Mouse (Mus musculus) urinary bladder, postnatal 36 days (tissue): ENCODE measurements around the gene Gpc6.

Source experiments
- DNase-seq, 2 experiments: peaks; one replicate each; pipeline ENCODE4 v3.0.0; 2022; ENCODE audit warnings: low spot score in 2 of 2, mixed read lengths in 1 of 2

Gene Gpc6

DNA sequence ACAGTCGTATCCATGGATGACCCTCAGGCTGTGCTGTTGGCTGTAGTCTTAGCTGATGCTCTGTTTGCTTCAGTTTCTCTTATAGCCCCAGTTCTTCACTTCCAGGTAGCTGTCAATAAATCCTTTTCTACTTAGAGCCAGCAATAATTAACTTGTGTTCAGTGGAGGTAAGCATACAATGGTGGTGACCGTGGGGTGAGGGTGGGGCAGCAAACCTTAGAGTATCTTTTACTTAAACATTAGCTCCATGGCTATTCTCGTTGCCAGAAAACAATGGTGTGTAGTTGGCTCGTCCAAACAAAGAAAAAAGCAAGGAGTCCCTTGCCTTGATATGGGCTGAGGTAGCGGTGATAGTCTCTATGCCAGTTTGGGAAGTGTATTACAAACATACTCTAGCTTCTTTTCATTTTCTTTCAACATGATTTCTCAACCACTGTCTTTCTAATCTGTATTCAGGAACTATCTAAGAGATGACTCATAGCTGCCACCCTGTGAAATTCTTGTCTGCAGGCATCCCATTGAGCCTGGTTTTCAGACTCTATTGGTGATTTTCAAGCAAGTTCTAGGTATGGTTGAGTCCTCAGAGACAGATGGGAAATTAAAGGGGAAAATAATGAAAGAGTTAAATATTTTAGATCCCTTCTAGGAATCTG lies 22.9 kb downstream of the Gpc6 start:
- DNase-seq = no peak

DNA sequence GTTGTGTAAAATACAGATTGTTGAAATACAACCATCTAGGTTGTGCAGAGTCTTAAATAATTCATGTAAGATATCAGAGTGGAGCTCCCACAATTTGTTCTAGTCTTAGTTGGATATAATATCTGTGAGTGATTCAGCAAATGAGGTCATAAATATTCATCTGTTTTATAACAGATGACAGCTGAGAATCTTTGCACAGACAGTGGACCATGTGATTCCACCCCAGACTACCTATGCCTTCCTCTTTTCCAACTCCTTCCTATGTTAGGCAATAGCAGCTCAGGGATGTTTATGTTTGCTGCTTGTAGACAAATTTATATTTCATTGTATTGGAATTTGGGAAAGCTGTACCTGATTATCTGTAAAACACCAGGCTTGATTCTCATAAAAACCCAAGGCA lies 32.0 kb downstream of the Gpc6 start:
- DNase-seq = no peak

DNA sequence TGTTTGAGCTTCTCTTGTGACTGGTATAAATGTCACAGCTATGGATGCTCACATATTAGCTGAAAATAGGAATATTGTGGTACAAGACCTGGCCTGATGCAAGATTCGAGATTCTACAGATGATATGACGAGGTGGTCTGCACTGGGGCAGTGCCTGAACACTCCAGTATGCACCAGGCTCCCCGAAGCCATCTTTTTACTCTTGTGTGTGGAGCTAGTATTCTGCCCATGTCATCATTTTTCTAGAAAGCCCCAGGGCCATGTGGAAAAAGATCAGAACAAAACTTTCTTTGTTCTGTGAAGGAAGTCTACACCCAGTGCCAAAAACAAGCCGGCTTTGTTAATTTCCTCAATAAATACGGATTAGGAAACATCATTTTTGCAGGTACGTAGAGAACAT lies 39.7 kb downstream of the Gpc6 start:
- DNase-seq = no peak

DNA sequence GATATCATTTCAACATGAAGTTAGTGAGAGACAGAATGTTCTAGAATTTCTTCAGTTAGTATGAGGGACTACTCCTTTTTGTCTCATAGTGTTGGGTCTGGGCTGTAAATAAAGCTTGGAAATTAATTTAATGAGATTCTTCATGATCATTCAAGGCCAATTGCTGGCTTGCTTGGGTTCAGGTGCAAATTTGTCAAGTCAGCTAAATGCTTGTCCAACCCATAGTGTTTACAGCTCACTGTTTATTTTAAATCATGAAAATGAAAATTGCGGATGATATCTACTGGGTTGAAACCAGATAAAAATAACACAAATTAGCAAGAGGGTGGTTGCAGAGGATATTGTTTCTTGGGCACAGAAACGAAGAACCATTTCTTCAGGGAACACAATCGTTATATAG lies 49.6 kb downstream of the Gpc6 start:
- DNase-seq = no peak

DNA sequence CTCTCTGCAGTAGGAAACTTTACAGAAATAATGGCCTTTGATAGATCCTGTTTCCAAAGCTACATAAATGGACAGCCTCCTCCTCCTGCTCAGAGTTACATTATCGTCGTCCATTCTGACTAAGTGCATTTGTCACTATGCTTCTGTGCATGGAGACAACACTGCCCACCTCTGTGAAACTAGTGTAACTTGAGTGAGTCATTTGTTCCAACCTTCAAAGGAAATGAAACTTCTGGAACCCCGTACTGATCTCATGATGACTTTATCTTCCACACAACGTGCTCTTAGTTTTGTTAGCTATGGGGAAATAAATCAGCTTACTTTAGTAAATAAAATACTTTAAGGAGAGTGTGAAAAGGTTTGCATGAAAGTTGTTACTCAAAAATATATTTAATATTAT lies 50.1 kb downstream of the Gpc6 start:
- no peak for DNase-seq

DNA sequence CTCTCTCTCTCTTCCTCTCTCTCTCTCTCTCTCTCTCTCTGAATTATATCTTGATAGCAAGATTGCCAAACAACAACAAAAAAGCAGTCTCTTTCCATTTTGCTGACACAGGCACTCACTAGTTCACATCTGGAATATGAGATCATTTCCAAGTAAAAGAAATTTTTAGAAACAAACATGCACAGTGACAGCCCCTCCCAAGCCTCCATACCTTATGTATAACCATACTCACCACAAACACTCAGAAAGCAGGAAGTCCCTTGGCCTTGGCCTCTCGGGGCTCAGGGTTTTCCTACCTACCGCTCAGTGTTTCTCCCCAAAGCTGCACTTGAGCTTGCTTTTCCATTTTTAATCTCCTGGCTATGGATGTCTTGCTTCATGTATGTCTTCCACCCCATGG lies 52.1 kb downstream of the Gpc6 start:
- no peak for DNase-seq

DNA sequence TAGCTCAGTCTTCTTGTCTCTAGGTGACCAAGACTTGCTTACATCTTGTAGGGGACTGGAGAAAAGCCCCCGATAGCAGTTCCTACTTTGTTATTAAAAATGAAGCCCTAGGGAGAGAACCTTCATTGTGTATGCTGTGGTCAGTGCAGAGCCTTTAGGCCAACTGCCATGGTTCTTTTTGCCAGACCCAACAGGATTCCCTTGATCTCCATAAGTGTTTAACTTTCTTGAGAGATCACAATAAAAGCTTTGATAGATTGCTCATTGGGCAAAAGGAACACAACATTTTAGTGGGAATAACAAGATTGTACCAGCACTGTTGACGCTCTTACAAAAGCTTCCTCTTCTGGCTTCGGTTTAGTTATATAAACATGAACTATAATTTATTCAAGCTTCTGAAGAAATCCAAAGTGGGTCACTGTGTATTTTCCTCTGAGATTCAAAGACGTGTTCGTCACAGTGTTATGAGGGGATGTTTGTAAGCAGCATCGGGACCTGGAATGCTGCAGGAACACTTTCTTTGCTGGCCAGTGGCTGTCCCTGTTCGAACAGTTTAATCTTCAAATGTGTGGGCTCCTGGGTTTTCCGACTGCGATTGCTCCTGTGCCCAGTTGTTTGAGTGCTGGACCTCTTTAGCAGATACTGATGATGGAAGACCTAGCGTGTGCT lies 54.7 kb downstream of the Gpc6 start:
- DNase-seq = no peak

DNA sequence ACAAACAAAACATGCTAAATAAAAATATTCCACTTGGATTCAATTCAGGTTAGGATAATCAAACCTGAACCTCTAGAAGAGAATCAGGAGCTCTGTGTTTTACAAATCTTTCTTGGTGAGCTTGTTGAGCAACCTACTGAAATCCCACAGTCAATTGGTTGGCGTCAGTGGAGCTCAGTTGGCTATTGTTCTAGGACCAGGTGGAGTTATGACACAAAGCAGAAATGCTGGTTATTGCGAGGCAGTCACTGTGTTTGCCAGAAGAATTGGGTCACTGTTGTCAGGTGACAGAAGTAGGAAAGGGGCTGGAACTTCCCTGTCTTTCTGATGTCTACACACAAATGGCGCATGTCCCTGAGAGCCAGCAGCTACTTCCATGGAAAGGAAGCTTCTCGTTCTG lies 56.6 kb downstream of the Gpc6 start:
- DNase-seq = no peak

DNA sequence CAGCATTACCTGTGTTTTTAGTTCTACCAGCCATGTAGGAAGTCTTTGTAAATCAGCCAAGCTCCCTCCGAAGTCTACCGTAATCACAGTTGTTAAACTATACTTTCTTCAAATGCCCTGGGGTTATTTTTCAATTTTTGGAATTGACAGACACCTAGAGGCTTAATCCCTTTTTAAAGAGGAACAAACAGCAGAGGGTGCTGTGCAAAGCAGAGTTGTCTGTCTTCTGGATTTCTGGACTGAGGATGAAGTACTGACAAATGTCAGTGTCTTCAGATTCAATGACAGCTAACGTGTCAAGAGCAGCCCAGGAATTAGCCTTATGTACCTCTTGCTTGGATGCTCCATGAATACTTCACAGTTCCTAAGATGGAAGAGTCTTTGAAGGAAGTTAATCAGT lies 62.2 kb downstream of the Gpc6 start:
- DNase-seq = no peak

DNA sequence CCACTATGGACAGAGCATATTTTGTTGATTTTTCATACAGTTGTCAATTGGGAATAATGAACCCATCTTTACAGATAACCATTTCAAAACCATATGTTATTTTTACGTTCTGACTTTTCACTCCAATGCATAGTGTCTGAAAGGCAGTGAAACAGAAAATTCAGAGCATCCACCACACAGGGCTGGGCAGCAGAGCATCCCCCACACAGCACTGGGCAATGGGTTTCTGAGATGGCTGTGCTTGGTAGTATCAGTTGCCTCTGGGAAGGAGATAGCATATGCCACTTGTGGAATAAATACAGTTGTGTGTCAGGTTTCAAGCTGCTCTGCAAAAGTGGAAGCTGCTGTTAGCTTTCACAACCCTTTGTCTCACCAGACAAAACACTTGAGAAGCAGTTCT lies 75.3 kb downstream of the Gpc6 start:
- no peak for DNase-seq

DNA sequence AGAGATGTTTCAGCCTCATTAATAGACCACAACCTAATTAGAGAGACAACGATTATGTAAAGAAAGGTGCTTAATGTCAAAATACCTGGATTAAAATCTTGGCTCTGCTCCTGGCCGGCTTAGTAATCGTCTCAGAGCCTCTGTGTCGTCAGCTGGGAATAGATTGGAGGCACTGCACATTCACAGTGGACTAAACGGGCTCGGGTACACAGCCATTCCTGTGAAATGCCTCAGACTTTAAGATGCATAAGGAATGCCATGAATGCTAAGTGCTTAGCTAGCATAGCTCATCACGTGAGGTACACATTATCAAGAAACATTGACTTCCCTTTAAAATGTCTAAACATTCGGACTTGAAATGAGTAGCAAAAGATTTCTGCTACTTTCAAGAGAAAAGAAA lies 77.2 kb downstream of the Gpc6 start:
- DNase-seq = no peak

DNA sequence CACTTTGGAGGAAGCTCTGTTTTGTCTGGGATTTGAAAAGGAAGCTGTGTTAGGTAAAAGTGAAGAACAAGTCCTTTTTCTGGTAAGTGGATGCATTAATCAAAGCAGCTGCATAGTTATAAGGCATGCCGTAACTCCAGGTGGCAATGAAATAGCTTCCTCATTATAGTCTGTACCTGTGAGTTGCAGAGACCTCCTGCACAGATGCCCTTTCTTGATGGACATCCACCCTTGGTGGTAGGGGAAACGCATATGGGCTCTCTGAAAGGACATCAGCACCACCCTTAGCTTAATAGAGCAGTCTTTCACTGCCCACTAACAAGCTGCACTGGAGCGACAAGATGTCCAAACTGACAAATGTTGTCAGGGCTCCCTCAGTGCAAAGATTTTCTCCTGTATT lies 83.7 kb downstream of the Gpc6 start:
- DNase-seq = no peak

DNA sequence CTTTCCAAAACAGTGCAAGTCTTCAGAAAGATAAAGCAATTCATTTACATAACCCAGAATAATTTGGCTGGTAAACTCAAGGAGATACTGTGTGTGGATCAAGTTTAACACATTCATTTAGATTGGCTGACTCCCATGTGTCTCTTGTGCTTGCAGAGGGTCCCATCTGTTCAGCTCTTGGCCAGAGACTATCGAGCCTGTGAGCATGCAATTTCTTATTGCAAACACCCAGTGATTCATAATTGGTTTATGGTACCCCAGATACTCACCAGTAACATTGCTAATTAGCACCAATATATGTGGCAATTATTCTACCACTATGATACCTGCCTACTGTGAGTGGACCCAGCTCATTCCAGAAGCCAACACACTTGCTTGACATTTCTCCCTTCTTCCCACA lies 87.9 kb downstream of the Gpc6 start:
- DNase-seq = no peak

DNA sequence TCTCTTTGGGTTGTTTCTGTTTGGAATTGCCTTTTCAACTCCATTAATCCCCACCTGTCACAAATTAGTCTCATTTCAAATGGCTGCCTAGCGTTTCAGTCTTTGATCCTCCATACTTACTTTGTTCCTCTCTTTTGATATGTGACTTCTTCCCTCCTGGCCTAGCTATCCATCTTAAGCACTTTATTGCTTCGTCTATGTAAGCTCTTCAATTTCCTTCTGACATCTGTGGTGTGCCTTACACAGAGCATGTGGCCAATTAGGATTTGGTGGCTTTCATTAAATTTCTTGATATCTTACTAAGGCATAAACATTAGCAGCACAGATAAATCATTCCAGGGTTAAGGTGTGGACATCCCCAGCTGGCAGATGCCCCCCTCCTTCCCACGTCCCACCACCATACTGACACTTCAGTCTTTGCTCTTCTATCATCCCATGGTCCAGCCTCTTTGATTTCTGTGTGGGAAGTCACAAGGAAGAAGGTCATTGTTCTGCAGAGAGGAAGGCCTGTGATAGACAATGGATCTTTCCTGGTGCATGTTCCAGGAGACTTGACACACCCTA lies 88.5 kb downstream of the Gpc6 start:
- DNase-seq = no peak

DNA sequence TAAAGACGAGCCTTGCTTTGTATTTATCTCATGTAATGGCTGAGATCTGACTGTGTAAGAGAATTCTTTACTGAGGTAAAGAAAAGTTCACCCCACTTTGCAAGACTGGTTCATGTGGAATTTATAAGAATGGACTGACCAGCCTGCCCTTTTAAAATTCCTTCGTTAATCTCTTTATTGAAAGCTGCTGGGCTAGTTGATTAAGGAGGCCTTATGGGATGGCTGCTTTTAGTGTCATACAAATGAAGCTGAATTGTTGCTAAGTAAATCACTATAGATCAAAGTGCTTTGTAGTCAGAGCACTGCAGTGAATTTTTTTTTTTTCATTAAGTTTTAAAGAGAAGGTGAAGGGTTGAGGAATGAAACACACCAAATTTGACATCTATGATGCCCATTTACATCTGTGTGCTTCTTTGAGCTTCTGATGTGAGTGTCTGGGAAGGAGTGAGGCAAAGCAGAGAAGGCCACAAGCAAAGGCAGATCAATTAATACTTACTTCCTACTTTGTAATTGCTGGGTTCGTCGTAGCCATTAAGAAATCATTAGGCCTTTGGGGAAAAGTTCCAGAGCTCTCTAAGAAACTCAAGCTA lies 90.3 kb downstream of the Gpc6 start:
- DNase-seq = no peak

DNA sequence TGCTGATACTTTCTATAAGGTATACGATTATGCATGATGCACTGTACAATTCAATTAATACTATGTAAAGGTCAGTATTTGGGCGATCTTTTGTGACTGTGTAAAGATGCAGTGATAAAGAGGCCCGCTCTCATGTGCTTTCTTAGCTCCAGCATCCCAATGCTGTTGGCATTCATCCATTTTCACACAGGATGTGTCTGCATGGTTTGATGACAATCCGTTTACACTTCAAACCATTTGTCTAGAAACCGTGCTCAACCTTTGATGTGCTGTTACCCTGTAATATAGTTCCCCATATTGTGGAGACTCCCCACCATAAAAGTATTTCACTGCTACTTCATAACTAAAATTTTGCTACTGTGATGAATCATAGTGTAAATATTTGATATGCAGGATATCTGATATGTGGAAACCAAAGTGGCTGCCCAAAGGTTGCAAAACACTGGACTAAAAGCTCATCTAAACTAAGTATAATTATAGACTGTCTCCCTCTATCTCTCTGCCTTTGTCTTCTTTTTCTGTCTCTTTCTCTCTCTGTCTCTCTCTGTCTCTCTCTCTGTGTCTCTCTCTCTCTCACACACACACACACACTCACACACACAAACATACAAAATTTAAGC lies 97.2 kb downstream of the Gpc6 start:
- DNase-seq = no peak

DNA sequence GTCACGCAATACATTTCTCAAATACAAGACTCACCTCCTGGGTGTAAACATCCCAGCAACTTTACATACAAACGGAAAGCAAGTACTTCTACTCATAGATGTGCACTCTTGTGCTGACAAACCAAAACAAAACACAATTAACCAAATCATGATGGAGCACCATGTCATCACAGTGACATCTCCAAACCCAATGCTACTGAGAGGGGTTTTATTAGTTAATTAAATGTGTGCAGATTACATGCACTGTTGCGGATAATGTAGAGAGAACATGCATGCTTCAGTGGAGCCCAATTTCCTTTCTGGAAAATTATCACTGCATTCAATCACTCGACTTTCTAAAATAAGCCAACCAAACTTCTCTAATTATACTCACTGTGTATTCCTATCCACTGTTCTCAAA lies 109.0 kb downstream of the Gpc6 start:
- DNase-seq = no peak

DNA sequence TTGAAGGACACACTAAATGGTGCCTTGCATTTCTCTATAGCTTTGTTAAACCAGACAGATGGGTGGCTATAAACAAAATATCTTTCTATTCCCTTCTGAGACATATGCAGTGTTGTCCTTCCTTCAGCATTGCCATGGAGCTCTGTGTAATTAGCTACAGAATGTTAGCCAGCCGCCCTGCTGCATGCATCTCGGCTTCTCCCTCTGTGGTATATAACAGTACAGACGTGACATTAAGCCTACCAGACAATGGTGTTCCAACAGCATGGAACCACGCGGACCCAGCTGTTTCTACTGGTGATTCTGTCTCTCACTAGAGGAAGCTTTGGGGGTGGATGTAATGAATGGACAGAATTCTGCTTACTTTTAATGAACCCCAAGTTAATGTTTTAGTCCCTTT lies 115.9 kb downstream of the Gpc6 start:
- DNase-seq = no peak

DNA sequence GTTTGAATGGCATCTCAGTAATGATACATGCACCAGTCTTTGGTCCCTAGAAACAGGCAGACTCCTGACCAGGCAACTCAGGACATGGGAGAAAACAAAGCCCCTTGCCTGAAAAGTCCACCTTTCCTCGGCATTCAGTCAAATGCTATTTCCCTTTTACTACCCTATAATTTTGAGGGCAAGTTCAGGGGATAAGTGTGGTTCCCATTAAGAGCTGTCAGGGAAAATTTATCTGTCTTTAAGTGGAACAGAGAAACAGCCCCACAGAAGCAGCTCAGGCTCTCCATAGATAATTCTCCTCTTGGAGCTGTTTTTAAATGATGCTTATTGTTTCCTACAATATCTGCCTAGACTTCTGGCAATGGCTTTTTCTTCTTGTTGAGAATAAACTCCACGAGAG lies 123.8 kb downstream of the Gpc6 start:
- DNase-seq = no peak

DNA sequence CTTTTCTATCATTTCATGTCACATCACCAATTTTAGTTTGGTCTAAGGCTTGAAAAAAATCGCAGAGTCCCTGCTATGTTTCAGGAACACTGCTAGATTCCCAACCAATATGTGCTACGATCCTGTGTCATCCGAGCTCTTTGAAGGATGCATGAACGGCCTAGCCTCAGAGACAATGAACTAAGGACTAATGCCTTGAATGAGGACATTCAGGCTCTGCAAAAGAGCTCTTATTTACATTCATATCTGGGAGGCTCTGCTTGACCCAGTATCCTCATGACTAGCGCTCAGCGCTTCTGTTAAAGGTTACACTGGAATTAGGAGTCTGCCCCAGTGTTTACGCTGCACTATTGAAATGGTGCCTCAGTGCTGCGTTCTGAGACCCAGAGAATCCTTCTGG lies 125.8 kb downstream of the Gpc6 start:
- no peak for DNase-seq

DNA sequence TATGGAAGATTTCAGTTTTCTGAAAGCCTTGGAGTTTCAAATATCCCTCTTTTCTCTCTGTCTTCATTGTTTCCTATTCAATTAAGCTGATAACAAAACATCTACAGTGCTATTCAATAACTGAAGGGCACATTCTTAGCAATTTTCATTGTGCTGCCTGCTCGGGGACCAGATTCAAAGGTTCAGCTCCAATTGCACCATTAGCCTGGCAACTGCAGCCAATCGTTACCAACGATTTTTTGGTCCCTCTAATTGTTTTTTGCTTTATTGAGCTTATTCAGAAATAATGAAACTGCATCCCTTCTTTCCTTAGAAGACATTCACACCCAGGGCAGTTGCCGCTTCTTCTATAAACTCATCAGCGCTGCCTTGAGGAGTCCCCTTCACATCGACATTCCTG lies 128.2 kb downstream of the Gpc6 start:
- no peak for DNase-seq

DNA sequence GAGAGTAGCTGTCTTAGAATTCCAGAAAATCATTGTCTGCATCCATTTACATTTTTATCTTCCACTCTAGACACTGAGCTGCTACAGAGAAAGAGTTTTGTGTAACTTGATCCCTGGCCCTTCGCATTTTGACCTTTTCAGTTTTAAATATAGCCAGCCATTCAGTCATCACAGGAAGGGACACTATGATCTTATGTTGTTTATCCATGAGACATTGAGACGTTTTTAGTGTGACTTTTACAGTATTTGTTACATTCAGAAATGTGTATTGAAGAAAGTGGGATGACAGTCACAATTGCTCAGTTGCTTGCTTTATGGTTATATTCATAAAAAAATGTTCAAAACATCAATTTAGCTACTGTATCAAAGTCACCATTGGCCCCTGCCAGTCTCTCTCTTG lies 130.0 kb downstream of the Gpc6 start:
- DNase-seq = no peak

DNA sequence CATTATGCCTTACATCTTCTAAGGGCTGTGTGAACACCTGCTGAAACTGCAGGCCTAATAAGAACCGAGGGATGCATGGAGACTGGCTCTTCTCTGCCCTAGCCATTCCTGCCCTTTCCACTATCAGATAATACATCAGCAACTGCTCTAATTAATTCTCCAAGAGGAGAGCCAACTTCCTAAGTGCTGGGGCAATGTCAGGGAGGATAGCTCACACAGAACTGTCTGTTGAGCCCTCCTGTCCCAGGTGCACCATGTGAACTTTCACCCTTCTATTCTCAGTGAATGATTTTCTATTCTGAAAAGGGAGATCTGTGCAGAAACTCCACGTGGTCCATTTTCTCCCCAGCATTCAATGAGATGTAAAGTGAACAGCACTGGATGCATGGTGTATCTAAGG lies 136.0 kb downstream of the Gpc6 start:
- DNase-seq = no peak
